Mouse (Mus musculus): Measurements from ENCODE around the gene Rprd1b. TPM values are rescaled to one million over a fixed set of nuclear protein-coding genes. Genes with fewer than 3 reads are reported as not detected.

The Rprd1b gene
- total RNA-seq, 2 experiments from 2014 or later: 50.9 to 58.1 TPM

GRCm38 (mm10) chr2:158138778-158139177 lies 110.5 kb downstream of the Rprd1b start:
- intact Hi-C loops (cut with DNase I): no loop called here
- DNase-seq (ENCODE audit: low spot score in 2 of 2): no peak

- intact Hi-C loops (cut with DNase I): no loop called here
- peak; percentile 35 to 36 for DNase-seq (ENCODE audit: low spot score in 2 of 2)
Measured at GRCm38 (mm10) chr2:158139628-158140027, 111.3 kb downstream of the Rprd1b start.

- intact Hi-C loops (cut with DNase I): no loop called here
- no peak for DNase-seq (ENCODE audit: low spot score in 2 of 2)
Measured at GRCm38 (mm10) chr2:158140664-158141063, 112.4 kb downstream of the Rprd1b start.

DNA sequence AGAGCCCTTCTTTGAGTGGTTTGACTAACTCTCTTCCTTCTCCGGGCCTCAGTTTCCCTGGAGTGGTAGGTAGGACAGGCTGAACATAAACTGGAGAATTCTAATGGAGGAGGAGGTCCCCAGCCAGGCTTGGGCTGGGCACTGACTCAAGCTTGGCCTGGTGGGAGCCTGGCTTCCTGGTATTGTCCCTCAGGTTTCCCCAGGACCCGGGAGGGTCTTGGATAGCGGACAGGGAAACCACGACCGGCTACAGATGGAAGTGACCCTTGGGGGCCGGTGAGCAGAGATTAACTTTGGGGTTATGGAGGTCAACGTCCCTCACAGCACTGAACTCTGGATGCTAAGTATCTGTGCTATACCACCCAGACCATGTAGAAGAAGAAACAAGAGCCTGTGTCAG lies 113.0 kb downstream of the Rprd1b start:
- no peak for DNase-seq (ENCODE audit: low spot score in 2 of 2)
- intact Hi-C loops (cut with DNase I): no loop called here

GRCm38 (mm10) chr2:158141690-158142440 lies 113.6 kb downstream of the Rprd1b start:
- no peak for DNase-seq (ENCODE audit: low spot score in 2 of 2)
- intact Hi-C loops (cut with DNase I): no loop called here

GRCm38 (mm10) chr2:158142981-158143380 lies 114.7 kb downstream of the Rprd1b start:
- intact Hi-C loops (cut with DNase I): no loop called here
- no peak for DNase-seq (ENCODE audit: low spot score in 2 of 2)

DNA sequence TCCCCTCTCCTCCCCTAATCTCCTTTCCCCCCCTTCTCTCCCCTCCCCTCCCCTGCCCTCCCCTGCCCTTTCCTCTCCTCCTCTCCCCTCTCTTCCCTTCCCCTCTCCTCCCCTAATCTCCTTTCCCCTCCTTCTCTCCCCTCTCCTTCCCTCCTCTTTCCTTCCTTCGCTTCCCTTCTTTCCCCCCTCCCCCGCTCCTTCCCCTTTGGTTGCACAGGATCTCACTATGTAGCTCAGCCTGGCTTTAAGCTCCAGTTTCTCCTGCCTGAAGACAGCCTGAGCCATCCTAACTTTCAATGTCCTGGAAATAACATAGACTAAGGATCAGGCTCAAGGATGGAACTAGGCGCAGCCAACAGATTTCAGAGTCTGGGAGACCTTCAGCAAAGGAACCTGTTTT lies 115.5 kb downstream of the Rprd1b start:
- no peak for DNase-seq (ENCODE audit: low spot score in 2 of 2)
- intact Hi-C loops (cut with DNase I): no loop called here

DNA sequence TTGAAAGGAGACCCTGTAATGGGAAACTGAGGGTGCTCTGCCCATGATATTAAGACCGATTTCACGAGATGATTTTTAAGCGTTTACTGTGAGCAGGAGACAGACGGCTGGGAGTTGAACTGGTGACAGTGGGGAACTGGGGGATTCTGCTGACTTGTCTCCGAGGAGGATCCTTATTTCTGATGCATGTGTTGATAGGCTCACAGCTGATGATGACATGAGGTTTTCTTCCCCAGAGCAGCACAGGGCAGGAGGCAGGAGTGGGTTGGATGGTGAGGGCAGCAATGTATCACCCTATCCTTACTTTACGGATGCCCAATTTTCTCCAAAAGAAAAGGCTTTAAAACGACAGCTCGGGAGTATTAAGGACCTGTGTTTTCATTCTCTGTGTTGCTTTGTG lies 116.0 kb downstream of the Rprd1b start:
- intact Hi-C loops (cut with DNase I): no loop called here
- no peak for DNase-seq (ENCODE audit: low spot score in 2 of 2)

- intact Hi-C loops (cut with DNase I): loop anchor here (5.0 kb wide), 1 partner anchor 38 kb away; no protein-coding TSS in a partner anchor
- no peak for DNase-seq (ENCODE audit: low spot score in 2 of 2)
Measured at GRCm38 (mm10) chr2:158144750-158145527, 116.6 kb downstream of the Rprd1b start.

- intact Hi-C loops (cut with DNase I): loop anchor here (5.0 kb wide), 1 partner anchor 38 kb away; no protein-coding TSS in a partner anchor
- DNase-seq (ENCODE audit: low spot score in 2 of 2): no peak
Measured at GRCm38 (mm10) chr2:158145528-158146065, 117.3 kb downstream of the Rprd1b start.

DNA sequence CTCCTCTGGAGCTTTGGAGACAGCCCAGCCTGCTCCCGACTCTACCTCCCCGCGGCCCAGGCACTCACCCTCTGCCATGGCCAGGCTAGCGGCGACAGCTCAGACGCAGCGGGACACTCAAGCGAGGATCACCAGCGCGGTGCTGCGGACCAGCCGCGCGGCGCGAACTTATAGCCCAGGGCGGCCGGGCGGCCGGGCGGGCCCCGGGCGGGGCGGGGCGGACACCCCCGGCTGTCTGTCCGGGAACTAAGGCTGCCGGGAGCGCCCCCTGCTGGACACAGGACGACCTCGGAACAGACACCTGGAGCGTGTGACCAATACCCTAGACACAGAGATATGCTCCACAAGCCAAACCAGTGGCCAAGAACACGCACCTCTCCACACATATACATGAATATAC lies 117.9 kb downstream of the Rprd1b start, which contains the start of gene Tgm2:
Tgm2 (minus strand) TSS at position 214 of the 400 bp plus-strand sequence.
- peak; percentile 56 to 70 for DNase-seq (ENCODE audit: low spot score in 2 of 2)
- intact Hi-C loops (cut with DNase I): loop anchor here (5.0 kb wide), 1 partner anchor 39 kb away; no protein-coding TSS in a partner anchor

- intact Hi-C loops (cut with DNase I): loop anchor here (5.0 kb wide), 1 partner anchor 40 kb away; no protein-coding TSS in a partner anchor
- DNase-seq (ENCODE audit: low spot score in 2 of 2): no peak
Measured at GRCm38 (mm10) chr2:158146971-158147370, 118.7 kb downstream of the Rprd1b start.

- intact Hi-C loops (cut with DNase I): no loop called here
- DNase-seq (ENCODE audit: low spot score in 2 of 2): no peak
Measured at GRCm38 (mm10) chr2:158151077-158151476, 122.8 kb downstream of the Rprd1b start.

- no peak for DNase-seq (ENCODE audit: low spot score in 2 of 2)
- intact Hi-C loops (cut with DNase I): no loop called here
Measured at GRCm38 (mm10) chr2:158152685-158153309, 124.5 kb downstream of the Rprd1b start.

DNA sequence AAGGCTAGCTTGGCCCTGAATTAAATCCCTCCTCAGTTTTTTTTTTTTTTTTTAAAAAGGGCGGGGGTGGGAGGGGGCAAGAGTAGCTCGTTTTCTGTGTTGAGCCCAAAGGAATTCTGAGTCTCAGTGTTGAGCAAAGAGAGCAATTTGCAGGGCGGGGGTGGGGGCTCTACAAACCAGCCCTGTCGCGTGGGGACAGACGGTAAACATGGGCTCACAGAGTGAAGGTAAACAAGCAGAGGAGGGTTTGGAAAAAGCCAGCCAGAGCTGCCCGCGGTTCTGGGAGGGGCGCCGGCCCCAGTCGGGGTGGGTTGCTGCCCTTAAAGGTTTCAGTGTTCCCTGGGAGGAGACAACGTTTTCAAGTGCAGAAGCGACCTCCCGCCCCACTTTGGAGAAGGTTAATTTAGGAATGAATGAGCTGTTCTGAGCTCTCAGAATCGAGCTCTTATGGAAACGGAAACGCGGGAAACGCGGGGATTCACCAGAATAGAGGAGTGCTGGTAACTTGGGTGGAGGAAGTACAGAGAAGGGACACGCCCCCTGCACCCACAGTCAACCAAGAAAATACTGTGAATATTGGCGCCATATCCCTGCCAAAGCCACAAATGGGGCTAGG lies 125.5 kb downstream of the Rprd1b start:
- intact Hi-C loops (cut with DNase I): no loop called here
- DNase-seq (ENCODE audit: low spot score in 2 of 2): no peak

DNA sequence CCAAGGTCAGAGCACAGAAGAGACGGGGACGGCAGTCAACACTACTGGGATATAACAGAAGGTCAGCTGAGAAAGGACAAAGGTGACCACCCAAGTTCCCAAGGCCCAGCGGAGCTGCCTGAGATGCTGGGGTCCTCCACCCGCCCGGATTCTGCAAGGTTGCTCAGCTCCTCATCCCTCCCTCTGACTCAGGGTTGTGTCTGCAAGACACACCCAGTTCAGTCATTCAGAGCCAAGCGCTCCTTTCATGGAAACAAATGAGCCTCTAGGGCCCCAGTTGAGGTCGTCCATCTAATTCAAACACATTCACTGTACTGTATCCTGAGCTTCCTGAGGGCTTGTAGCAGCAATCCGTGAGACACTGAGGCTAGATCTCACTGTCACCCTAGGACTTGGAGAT lies 126.3 kb downstream of the Rprd1b start:
- intact Hi-C loops (cut with DNase I): no loop called here
- DNase-seq (ENCODE audit: low spot score in 2 of 2): no peak

DNA sequence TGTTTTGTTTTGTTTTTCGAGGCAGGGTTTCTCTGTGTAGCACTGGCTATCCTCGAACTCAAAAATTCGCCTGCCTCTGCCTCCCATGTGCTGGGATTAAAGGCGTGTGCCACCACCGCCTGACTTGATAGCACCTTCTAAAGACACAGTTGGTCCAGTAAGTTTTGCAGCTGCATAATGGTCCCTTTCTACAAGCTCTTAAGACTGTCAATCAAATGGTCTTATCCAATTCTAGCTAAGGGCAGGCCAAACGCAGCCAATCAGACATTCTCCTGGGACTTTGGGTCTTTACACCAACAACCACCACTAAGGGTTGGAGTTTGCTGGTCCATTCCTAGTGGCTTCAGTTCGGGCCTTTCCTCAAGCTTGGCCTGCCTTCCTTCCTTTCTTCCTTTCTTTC lies 126.8 kb downstream of the Rprd1b start:
- intact Hi-C loops (cut with DNase I): no loop called here
- DNase-seq (ENCODE audit: low spot score in 2 of 2): no peak

GRCm38 (mm10) chr2:158155615-158156014 lies 127.3 kb downstream of the Rprd1b start:
- intact Hi-C loops (cut with DNase I): no loop called here
- no peak for DNase-seq (ENCODE audit: low spot score in 2 of 2)

GRCm38 (mm10) chr2:158156487-158156886 lies 128.2 kb downstream of the Rprd1b start:
- intact Hi-C loops (cut with DNase I): no loop called here

DNA sequence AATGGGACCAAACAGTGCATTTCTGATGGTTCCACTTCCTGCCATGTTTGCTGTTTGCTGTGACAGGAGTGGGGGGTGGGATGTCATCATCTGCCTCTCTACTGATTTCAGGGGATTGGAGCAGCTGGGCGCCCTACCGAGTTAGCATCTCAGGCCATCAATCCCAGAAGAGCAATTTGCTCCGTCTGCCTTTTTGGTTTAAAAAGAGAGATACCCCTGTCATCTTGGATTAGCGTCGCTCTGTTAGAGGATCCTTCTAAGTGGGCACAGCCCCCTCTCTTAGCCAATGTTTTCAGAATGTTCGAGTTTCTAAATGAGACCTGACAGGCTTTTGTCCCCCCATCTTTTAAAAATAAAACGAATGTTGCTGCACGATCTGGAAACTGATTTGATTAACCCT lies 129.4 kb downstream of the Rprd1b start:
- no peak for DNase-seq (ENCODE audit: low spot score in 2 of 2)
- intact Hi-C loops (cut with DNase I): no loop called here

More at GRCm38 (mm10) chr2:158156487-158156886, 128.2 kb downstream of the Rprd1b start:
- DNase-seq (ENCODE audit: low spot score in 2 of 2): no peak

All from left cerebral cortex, postnatal 36 days (tissue).